Mouse (Mus musculus) C2C12 (cell line): ENCODE results near the gene Gm43552. TPM values are rescaled to one million over a fixed set of nuclear protein-coding genes. Genes with fewer than 3 reads are reported as not detected.

ENCODE experiments used
- H3K27me3 ChIP-seq: one replicate; pipeline ENCODE4 v1.6.1; 2011; ENCODE audit not compliant: control insufficient read depth, insufficient read depth, insufficient read length
- H3K36me3 ChIP-seq: one replicate; pipeline ENCODE4 v1.6.1; 2011; ENCODE audit not compliant: control insufficient read depth, insufficient read depth
- H3K4me3 ChIP-seq: one replicate; pipeline ENCODE4 v1.5.1; 2011; ENCODE audit warnings: mild to moderate bottlenecking, control low read depth; ENCODE audit not compliant: poor library complexity, insufficient read depth, severe bottlenecking
- H3K79me2 ChIP-seq: one replicate; pipeline ENCODE4 v1.6.1; 2011; ENCODE audit not compliant: control insufficient read depth, insufficient read depth
- H3K79me3 ChIP-seq: one replicate; pipeline ENCODE4 v1.6.1; 2011; ENCODE audit warnings: low read depth, control low read depth
- H3ac ChIP-seq: one replicate; pipeline ENCODE3; 2011; ENCODE audit warnings: low read depth; ENCODE audit not compliant: control insufficient read depth, insufficient read length
- CEBPB ChIP-seq: IDR thresholded peaks from one replicate; pipeline ENCODE4 v1.6.1; 2011; ENCODE audit warnings: low read depth, mild to moderate bottlenecking, control low read depth, moderate library complexity
- CTCF ChIP-seq: IDR thresholded peaks from one replicate; pipeline ENCODE4 v1.5.1; 2011; ENCODE audit not compliant: control insufficient read depth, insufficient read depth, insufficient read length
- FOSL1 ChIP-seq: IDR thresholded peaks from one replicate; pipeline ENCODE4 v1.8.0; 2011; ENCODE audit warnings: mild to moderate bottlenecking, low read length; ENCODE audit not compliant: poor library complexity, insufficient read depth, severe bottlenecking
- MAX ChIP-seq: IDR thresholded peaks from one replicate; pipeline ENCODE4 v1.6.1; 2011; ENCODE audit warnings: mild to moderate bottlenecking, control low read depth
- MYOD1 ChIP-seq: IDR thresholded peaks from one replicate; pipeline ENCODE4 v1.6.1; 2011; ENCODE audit warnings: low read depth; ENCODE audit not compliant: control insufficient read depth, insufficient read length
- MYOG ChIP-seq: IDR thresholded peaks from one replicate; pipeline ENCODE4 v1.6.1; 2011; ENCODE audit not compliant: control insufficient read depth, insufficient read length; ENCODE audit errors: extremely low read depth
- USF1 ChIP-seq: IDR thresholded peaks from one replicate; pipeline ENCODE4 v1.6.1; 2011; ENCODE audit warnings: low read depth, mild to moderate bottlenecking, control low read depth, moderate library complexity
- polyA plus RNA-seq: library from polyadenylated mRNA; unstranded; fragments of >200 nt; fragmentation: generic; extraction: Trizol; gene quantifications from one replicate; pipeline ENCODE4 v1.2.1, GENCODE M21; 2012; ENCODE audit warnings: missing spikeins

The Gm43552 gene
- polyA plus RNA-seq, 1 experiment, result not detected

GRCm38 (mm10) chr5:65525674-65526443 lies 33.2 kb upstream of the Gm43552 start:
- Histone ChIP-seq H3K36me3 (no peaks in the 10 kb centered on the region), H3K27me3 (no peaks in the 10 kb centered on the region), H3K79me2 (no peaks in the 10 kb centered on the region), H3K4me3 (no peak overlapping the region), H3K79me3 (no peaks in the 10 kb centered on the region), H3ac (no peak overlapping the region)
- TF ChIP-seq CEBPB, result no peak

GRCm38 (mm10) chr5:65524831-65525230 lies 32.2 kb upstream of the Gm43552 start:
- Histone ChIP-seq H3K79me2 (no peaks in the 10 kb centered on the region), H3K27me3 (no peaks in the 10 kb centered on the region), H3K36me3 (no peaks in the 10 kb centered on the region), H3ac (no peak overlapping the region), H3K79me3 (no peaks in the 10 kb centered on the region), H3K4me3 (no peak overlapping the region)
- TF ChIP-seq FOSL1 (no peak), MAX (no peak), MYOD1 (no peak), CEBPB (no peak), MYOG (no peak), USF1 (no peak), CTCF (no peak)

GRCm38 (mm10) chr5:65521803-65522202 lies 29.2 kb upstream of the Gm43552 start:
- Histone ChIP-seq H3ac (no peak overlapping the region), H3K79me2 (no peaks in the 10 kb centered on the region), H3K4me3 (no peak overlapping the region), H3K27me3 (no peaks in the 10 kb centered on the region), H3K36me3 (no peaks in the 10 kb centered on the region), H3K79me3 (no peaks in the 10 kb centered on the region)
- no peak for TF ChIP-seq MYOG
- no peak for TF ChIP-seq MYOD1
- no peak for TF ChIP-seq MAX
- no peak for TF ChIP-seq FOSL1
- TF ChIP-seq USF1, result no peak
- no peak for TF ChIP-seq CEBPB
- no peak for TF ChIP-seq CTCF

- Histone ChIP-seq H3K79me2 (no peaks in the 10 kb centered on the region), H3K4me3 (no peak overlapping the region), H3K27me3 (no peaks in the 10 kb centered on the region), H3K36me3 (no peaks in the 10 kb centered on the region), H3K79me3 (no peaks in the 10 kb centered on the region), H3ac (no peak overlapping the region)
- no peak for TF ChIP-seq USF1
- no peak for TF ChIP-seq MYOG
- no peak for TF ChIP-seq MYOD1
- no peak for TF ChIP-seq CEBPB
- TF ChIP-seq FOSL1, result no peak
- no peak for TF ChIP-seq CTCF
- TF ChIP-seq MAX, result no peak
These were observed 22.1 kb upstream of the Gm43552 start for GRCm38 (mm10) chr5:65514635-65515278.

GRCm38 (mm10) chr5:65513506-65513905 lies 20.9 kb upstream of the Gm43552 start:
- Histone ChIP-seq H3K79me3 (no peaks in the 10 kb centered on the region), H3K36me3 (no peaks in the 10 kb centered on the region), H3K4me3 (no peak overlapping the region), H3K79me2 (no peaks in the 10 kb centered on the region), H3K27me3 (no peaks in the 10 kb centered on the region), H3ac (no peak overlapping the region)
- TF ChIP-seq CTCF (no peak), MYOD1 (no peak)

- Histone ChIP-seq H3K4me3 (no peak overlapping the region), H3K36me3 (no peaks in the 10 kb centered on the region), H3K79me3 (no peaks in the 10 kb centered on the region), H3K79me2 (no peaks in the 10 kb centered on the region), H3K27me3 (no peaks in the 10 kb centered on the region), H3ac (no peak overlapping the region)
- no peak for TF ChIP-seq FOSL1
- TF ChIP-seq MYOD1, result no peak
- no peak for TF ChIP-seq MAX
- TF ChIP-seq CTCF, result no peak
- TF ChIP-seq CEBPB, result no peak
- TF ChIP-seq MYOG, result no peak
- no peak for TF ChIP-seq USF1
These were observed 15.8 kb upstream of the Gm43552 start for GRCm38 (mm10) chr5:65508395-65508794.
